17 mouse cellular contexts compared by ENCODE assay signal in the genomic region with DNA sequence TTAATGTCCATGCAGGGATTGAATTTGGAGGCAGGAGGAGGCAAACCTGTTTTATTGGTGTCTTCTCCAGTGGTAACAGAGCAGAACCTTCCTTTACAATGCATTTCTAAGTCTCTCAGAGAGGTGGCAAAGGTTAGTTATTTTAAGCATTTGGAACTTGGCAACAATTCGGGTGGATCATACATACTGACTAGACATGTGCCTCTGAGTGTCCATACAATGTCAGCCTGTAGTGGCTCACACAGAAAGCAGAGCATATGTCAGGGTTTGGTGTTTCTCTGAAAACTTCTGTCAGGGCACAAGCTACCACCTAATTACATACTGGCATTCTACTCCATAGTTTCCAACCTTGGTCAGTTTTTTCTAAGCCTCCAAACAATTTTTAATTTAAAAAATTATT.
"Had no signal": no experiment of that assay in that cellular context is flagged by ENCODE, and none has a peak within 500 bp of the region (broad histone marks: within the 10 kb centered on the region; RNA-seq: fewer than 3 reads in every experiment).

No protein-coding gene starts in this region.

- ATAC-seq: liver, embryonic 12.5 days; midbrain, embryonic 16.5 days had no signal

- H3K27me3 ChIP-seq: liver, embryonic 12.5 days; lung, embryonic 15.5 days; midbrain, embryonic 12.5 days; neural tube, embryonic 12.5 days; stomach, embryonic 15.5 days had no signal

- H3K9me3 ChIP-seq: liver, embryonic 12.5 days; lung, embryonic 15.5 days; midbrain, embryonic 10.5 days; midbrain, embryonic 12.5 days; neural tube, embryonic 12.5 days; stomach, embryonic 15.5 days had no signal

- H3K27ac ChIP-seq: liver, embryonic 12.5 days; liver, embryonic 14.5 days; lung, embryonic 15.5 days; midbrain, embryonic 10.5 days; midbrain, embryonic 12.5 days; neural tube, embryonic 12.5 days; stomach, embryonic 15.5 days; stomach, postnatal 0 days had no signal

- H3K4me3 ChIP-seq: liver, embryonic 12.5 days; lung, embryonic 15.5 days; midbrain, embryonic 10.5 days; midbrain, embryonic 12.5 days; myocyte; neural tube, embryonic 12.5 days; stomach, embryonic 15.5 days had no signal

- DNase-seq: lung, adult 18-20 months; lung, postnatal 4 days; midbrain, embryonic 14.5 days; right cerebral cortex, postnatal 14 days; thymus, adult 2 months; thymus, postnatal 25 days; thymus, postnatal 4 days had no signal

- H3K4me2 ChIP-seq: liver, embryonic 12.5 days; lung, embryonic 15.5 days; midbrain, embryonic 12.5 days; neural tube, embryonic 12.5 days; stomach, embryonic 15.5 days had no signal

- H3K4me1 ChIP-seq: liver, embryonic 12.5 days; lung, embryonic 15.5 days; midbrain, embryonic 10.5 days; midbrain, embryonic 12.5 days; neural tube, embryonic 12.5 days; stomach, embryonic 15.5 days had no signal

- H3K9ac ChIP-seq: liver, embryonic 12.5 days; liver, embryonic 14.5 days; lung, embryonic 15.5 days; midbrain, embryonic 12.5 days; neural tube, embryonic 12.5 days; stomach, embryonic 15.5 days had no signal

- H3K36me3 ChIP-seq: liver, embryonic 12.5 days; lung, embryonic 15.5 days; midbrain, embryonic 10.5 days; midbrain, embryonic 12.5 days; neural tube, embryonic 12.5 days; stomach, embryonic 15.5 days had no signal
